Mouse (Mus musculus): Measurements from ENCODE around the gene Smtnl1. TPM values are rescaled to one million over a fixed set of nuclear protein-coding genes. Genes with fewer than 3 reads are reported as not detected.

Smtnl1 gene
- not detected in 2 replicates for polyA plus RNA-seq (2021; fragmentation: Nextera tagmentation)
- long read RNA-seq, experiment 1, result 0 reads
- long read RNA-seq, experiment 2, result 0 reads

DNA sequence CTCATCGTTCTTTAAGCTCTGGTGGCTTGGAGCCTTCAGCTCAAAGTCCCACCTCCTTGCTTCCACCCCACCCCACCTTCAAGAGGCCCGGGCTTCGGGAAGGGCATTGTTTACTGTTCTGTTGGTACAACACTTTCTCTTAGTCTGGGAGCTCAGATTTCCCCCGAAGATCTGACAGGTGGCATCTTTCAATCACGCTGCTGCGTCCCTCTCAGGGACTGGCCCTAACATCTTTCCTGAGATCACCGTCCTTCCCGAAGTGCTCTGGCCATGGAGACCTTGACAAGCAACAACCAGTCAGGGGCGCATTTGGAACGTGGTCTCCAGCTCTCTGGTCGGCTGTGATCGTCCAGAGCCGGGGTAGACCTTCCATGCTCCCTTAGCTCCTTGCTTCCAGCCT, at the start of gene Smtnl1:
Gene Smtnl1 (minus strand): TSS at position 101 of the 400 bp plus-strand sequence.

DNA sequence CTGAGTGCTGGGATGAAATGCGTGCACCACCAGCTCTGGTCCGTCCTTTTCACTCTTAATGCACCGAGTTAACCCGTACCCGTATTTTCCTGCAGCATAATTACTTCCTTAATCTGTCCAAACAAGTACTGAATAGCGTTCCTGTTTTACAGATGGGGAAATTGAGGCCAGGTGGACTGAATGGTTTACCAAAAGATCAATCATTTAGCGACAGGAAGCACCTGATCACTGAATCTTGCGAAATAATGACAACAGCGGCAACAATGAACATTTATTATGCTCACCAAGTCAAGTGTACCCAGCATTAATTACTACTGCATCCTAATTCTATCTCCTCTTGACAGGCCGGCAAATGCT, 16.1 kb upstream of the Smtnl1 start, which contains the start of gene Slc43a1:
Gene Slc43a1 (plus strand): TSS at position 258 of the 357 bp plus-strand sequence.

GRCm38 (mm10) chr2:84826488-84827282, 4.2 kb upstream of the Smtnl1 start, which contains the start of gene Timm10:
Gene Timm10, plus strand, starts transcription at chr2:84826997.

GRCm38 (mm10) chr2:84798493-84798921, 23.9 kb downstream of the Smtnl1 start, which contains the start of gene Ube2l6:
Gene Ube2l6, plus strand, starts transcription at chr2:84798828.

GRCm38 (mm10) chr2:84775241-84775640, 47.2 kb downstream of the Smtnl1 start, which contains the start of gene Serping1:
Gene Serping1, minus strand, starts transcription at chr2:84775444.

Other genes starting within 250 kb of the Smtnl1 start
- gene Ctnnd1, start 171.9 kb downstream of the Smtnl1 start, polyA plus RNA-seq (2021; fragmentation: Nextera tagmentation), result 5.0 and 5.6 TPM in 2 replicates
- gene Btbd18, start 163.6 kb downstream of the Smtnl1 start, polyA plus RNA-seq (2021; fragmentation: Nextera tagmentation), result 0.06 TPM in 1 of 2 replicates, not detected in the other
- gene Selenoh, start 151.9 kb downstream of the Smtnl1 start, polyA plus RNA-seq (2021; fragmentation: Nextera tagmentation), result 94.1 and 109 TPM in 2 replicates
- not detected in 2 replicates for gene Gm28635, start 144.6 kb downstream of the Smtnl1 start, polyA plus RNA-seq (2021; fragmentation: Nextera tagmentation)
- 14.4 and 25.0 TPM in 2 replicates for gene Med19, start 144.2 kb downstream of the Smtnl1 start, polyA plus RNA-seq (2021; fragmentation: Nextera tagmentation)
- 239 and 350 TPM in 2 replicates for gene Tmx2, start 143.5 kb downstream of the Smtnl1 start, polyA plus RNA-seq (2021; fragmentation: Nextera tagmentation)
- gene Zdhhc5, start 107.5 kb downstream of the Smtnl1 start, polyA plus RNA-seq (2021; fragmentation: Nextera tagmentation), result 5.5 and 8.0 TPM in 2 replicates
- 10.4 and 10.5 TPM in 2 replicates for gene Clp1, start 95.3 kb downstream of the Smtnl1 start, polyA plus RNA-seq (2021; fragmentation: Nextera tagmentation)
- gene Ypel4, start 88.6 kb downstream of the Smtnl1 start, polyA plus RNA-seq (2021; fragmentation: Nextera tagmentation), result 19.6 and 26.9 TPM in 2 replicates
- gene Gm19426, start 79.0 kb downstream of the Smtnl1 start, polyA plus RNA-seq (2021; fragmentation: Nextera tagmentation), result 0.70 and 1.2 TPM in 2 replicates
- 9.7 and 14.3 TPM in 2 replicates for gene Serping1, start 47.2 kb downstream of the Smtnl1 start, polyA plus RNA-seq (2021; fragmentation: Nextera tagmentation)
- gene Ube2l6, start 23.8 kb downstream of the Smtnl1 start, polyA plus RNA-seq (2021; fragmentation: Nextera tagmentation), result 7.5 and 12.5 TPM in 2 replicates
- gene Timm10, start 4.3 kb upstream of the Smtnl1 start, polyA plus RNA-seq (2021; fragmentation: Nextera tagmentation), result 174 and 190 TPM in 2 replicates
- gene Slc43a1, start 16.2 kb upstream of the Smtnl1 start, polyA plus RNA-seq (2021; fragmentation: Nextera tagmentation), result 0.14 and 0.29 TPM in 2 replicates
- 5.6 and 49.3 TPM in 2 replicates for gene Rtn4rl2, start 64.1 kb upstream of the Smtnl1 start, polyA plus RNA-seq (2021; fragmentation: Nextera tagmentation)
- 0.51 and 0.83 TPM in 2 replicates for gene Slc43a3, start 113.9 kb upstream of the Smtnl1 start, polyA plus RNA-seq (2021; fragmentation: Nextera tagmentation)
- gene Prg2, start 157.8 kb upstream of the Smtnl1 start, polyA plus RNA-seq (2021; fragmentation: Nextera tagmentation), result not detected in 2 replicates
- gene Prg3, start 165.6 kb upstream of the Smtnl1 start, polyA plus RNA-seq (2021; fragmentation: Nextera tagmentation), result not detected in 2 replicates
- gene Ssrp1, start 214.6 kb upstream of the Smtnl1 start, polyA plus RNA-seq (2021; fragmentation: Nextera tagmentation), result 29.3 and 42.0 TPM in 2 replicates
- 0.28 and 0.43 TPM in 2 replicates for gene P2rx3, start 214.8 kb upstream of the Smtnl1 start, polyA plus RNA-seq (2021; fragmentation: Nextera tagmentation)
- 5.7 and 7.8 TPM in 2 replicates for gene Tnks1bp1, start 225.4 kb upstream of the Smtnl1 start, polyA plus RNA-seq (2021; fragmentation: Nextera tagmentation)

All from left cerebral cortex, adult 6 months (tissue).